ENCODE assay signal across 8 mouse cellular contexts in the genomic region with DNA sequence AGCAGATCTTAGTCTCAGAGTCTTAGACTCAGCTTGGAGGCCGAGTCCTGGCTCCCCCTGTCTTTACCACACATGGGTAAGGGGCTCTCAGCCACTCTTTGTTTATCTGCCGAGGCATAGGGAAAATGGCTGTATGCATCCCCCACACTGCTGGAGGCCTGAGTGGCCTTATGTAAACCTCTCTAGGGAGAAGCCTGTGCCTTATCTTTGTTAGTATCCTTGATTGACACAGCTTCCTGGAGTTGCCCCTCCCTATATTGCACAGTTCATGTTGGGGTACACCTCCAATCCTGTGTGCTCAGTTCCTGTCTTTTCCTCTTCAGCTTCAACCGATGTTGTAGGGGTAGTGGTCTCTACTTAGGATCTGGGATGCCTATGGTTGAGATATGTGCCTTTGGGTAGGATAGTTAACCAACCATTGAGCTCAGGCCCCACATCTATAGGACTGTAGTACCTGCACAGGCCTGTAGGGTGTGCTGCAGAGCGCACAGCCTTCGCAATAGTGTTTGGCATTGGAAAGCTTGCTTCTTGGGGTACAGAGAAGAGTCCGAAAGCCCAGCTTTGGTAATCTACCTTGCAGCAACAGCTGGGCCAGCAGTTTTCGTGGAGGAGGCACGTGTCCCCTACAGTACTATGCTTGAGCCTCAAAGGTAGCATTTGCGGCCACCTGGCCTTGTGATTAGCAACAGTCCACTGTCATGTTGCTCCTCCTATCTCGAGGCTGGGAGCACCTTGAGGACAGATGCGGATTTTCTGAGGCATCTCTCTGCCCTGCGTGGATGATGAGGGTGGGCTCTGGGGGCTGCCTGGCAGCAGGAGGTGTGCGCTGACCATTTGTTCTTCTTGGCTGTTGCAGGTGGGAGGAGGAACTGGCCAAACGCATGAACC. TPM values are rescaled to one million over a fixed set of nuclear protein-coding genes. Genes with fewer than 3 reads are reported as not detected.
DNase-seq lines count a peak whose midpoint lies in the region; ATAC-seq lines count a peak whose summit lies in the region.

A gene (plus strand): TSS at position 830 of the 888 bp plus-strand sequence.

- H3K9ac ChIP-seq in midbrain, embryonic 15.5 days = no peak within 1 kb of the TSS
- no peak within 1 kb of the TSS for H3K9ac ChIP-seq in limb, embryonic 15.5 days

- H3K27ac ChIP-seq in midbrain, embryonic 10.5 days (replicated peaks) = peak within 1 kb of the TSS; percentile 55; the same call in 1 of the 2 replicates
- no peak within 1 kb of the TSS for H3K27ac ChIP-seq in midbrain, embryonic 15.5 days
- peak within 1 kb of the TSS; percentile 82 for H3K27ac ChIP-seq in limb, embryonic 15.5 days

- 51% methylated on average over 14 of the region's 14 CpGs for WGBS in midbrain, embryonic 10.5 days
- 52% methylated on average over 14 of the region's 14 CpGs for WGBS in midbrain, embryonic 15.5 days
- 58% methylated on average over 14 of the region's 14 CpGs for WGBS in limb, embryonic 15.5 days

- H3K36me3 ChIP-seq in midbrain, embryonic 10.5 days = peaks cover 18% of the 10 kb centered on the region
- 0 out of 2 replicates have a peak, but pooled peaks cover 3% of the 10 kb centered on the region for H3K36me3 ChIP-seq in midbrain, embryonic 15.5 days (replicated peaks)
- H3K36me3 ChIP-seq in limb, embryonic 15.5 days = peaks cover 25% of the 10 kb centered on the region

- DNase-seq in midbrain, embryonic 10.5 days (ENCODE audit: low spot score) = peak; percentile 63
- DNase-seq in NIH3T3 (ENCODE audit: low read depth) = peak; percentile 74
- peak; percentile 70 to 73 for DNase-seq in heart, postnatal 14 days
- DNase-seq in natural killer cell, adult 2 months (ENCODE audit: low spot score in 2 of 2) = peak; percentile 47 to 64
- DNase-seq in urinary bladder, adult 18-20 months (ENCODE audit: low spot score in 2 of 2) = no peak

- no peak for ATAC-seq in midbrain, embryonic 15.5 days (replicated peaks)
- ATAC-seq in common myeloid progenitor, adult 5-6 weeks (replicated peaks; ENCODE audit: low read depth, poor library complexity, severe bottlenecking) = peak; percentile 75
- ATAC-seq in limb, embryonic 15.5 days (ENCODE audit: insufficient number of reproducible peaks, low FRiP score, low TSS enrichment, low read depth) = no peak

- H3K4me2 ChIP-seq in midbrain, embryonic 15.5 days = no peak within 1 kb of the TSS
- H3K4me2 ChIP-seq in limb, embryonic 15.5 days = no peak within 1 kb of the TSS

- H3K9me3 ChIP-seq in midbrain, embryonic 10.5 days (replicated peaks) = no peaks in the 10 kb centered on the region
- H3K9me3 ChIP-seq in midbrain, embryonic 15.5 days = no peaks in the 10 kb centered on the region
- no peaks in the 10 kb centered on the region for H3K9me3 ChIP-seq in limb, embryonic 15.5 days

- no peak within 1 kb of the TSS for H3K4me3 ChIP-seq in midbrain, embryonic 10.5 days
- H3K4me3 ChIP-seq in midbrain, embryonic 15.5 days = no peak within 1 kb of the TSS
- H3K4me3 ChIP-seq in limb, embryonic 15.5 days = no peak within 1 kb of the TSS

- H3K27me3 ChIP-seq in midbrain, embryonic 10.5 days (ENCODE audit: low read depth, poor library complexity, severe bottlenecking) = peaks cover 6% of the 10 kb centered on the region; the same call in 1 of the 2 replicates
- H3K27me3 ChIP-seq in midbrain, embryonic 15.5 days (replicated peaks) = no peaks in the 10 kb centered on the region
- H3K27me3 ChIP-seq in limb, embryonic 15.5 days = no peaks in the 10 kb centered on the region

- H3K4me1 ChIP-seq in midbrain, embryonic 10.5 days = peaks cover 48% of the 10 kb centered on the region
- H3K4me1 ChIP-seq in midbrain, embryonic 15.5 days = peaks cover 28% of the 10 kb centered on the region
- H3K4me1 ChIP-seq in limb, embryonic 15.5 days = peaks cover 55% of the 10 kb centered on the region

- intact Hi-C loops in heart, postnatal 14 days (cut with DNase I) = no loop called here

RNA-seq across cellular contexts. Expression of the gene that starts here (rescaled TPM):
- polyA plus RNA-seq in midbrain, embryonic 10.5 days (2016; fragmentation: Nextera tagmentation; extraction: Ambion mirVana) = not detected in 2 replicates
- polyA plus RNA-seq in midbrain, embryonic 15.5 days (2015; fragmentation: Nextera tagmentation; extraction: Ambion mirVana) = not detected in 2 replicates
- not detected in 2 replicates for total RNA-seq in common myeloid progenitor, adult 5-6 weeks (2017)
- total RNA-seq in heart, postnatal 14 days (2021) = not detected
- not detected in 2 replicates for polyA plus RNA-seq in limb, embryonic 15.5 days (2015; fragmentation: Nextera tagmentation; extraction: Ambion mirVana)

Comparison
In these comparisons a context has a peak if more than half of its experiments do, and no peak if none do; other contexts are left out.
1. Peak in DNase-seq and H3K27ac ChIP-seq in midbrain, embryonic 10.5 days; RNA of the gene not detected or under 1 TPM.
2. Peak in ATAC-seq in common myeloid progenitor, adult 5-6 weeks; RNA of the gene not detected or under 1 TPM.
3. Peak in DNase-seq in heart, postnatal 14 days; RNA of the gene not detected or under 1 TPM.
4. DNase-seq: peak in NIH3T3 (single experiment) and natural killer cell, adult 2 months (2 of 2); none in urinary bladder, adult 18-20 months (0 of 2).